Mouse (Mus musculus) forebrain, embryonic 14.5 days (tissue): ENCODE measurements around the gene Prim2. TPM values are rescaled to one million over a fixed set of nuclear protein-coding genes. Genes with fewer than 3 reads are reported as not detected.

Experiments used
- ATAC-seq: fragments of 200-750 bp; cut with Nextera tagmentation; 2 replicates; pipeline ENCODE4 v1.8.0; 2017; ENCODE audit warnings: mild to moderate bottlenecking, moderate library complexity
- DNase-seq: peaks from one replicate; pipeline ENCODE4 v3.0.0-alpha.2; 2015; ENCODE audit warnings: low spot score
- H3K27ac ChIP-seq: fragments of 300-500 bp; sonication (generic); 2 replicates; pipeline ENCODE4 v1.5.1; 2014; ENCODE audit warnings: low read depth, mild to moderate bottlenecking, control low read depth, low read length, moderate library complexity
- H3K27me3 ChIP-seq: fragments of 300-500 bp; sonication (generic); replicated peaks from 2 replicates; pipeline ENCODE4 v1.6.1; 2014; ENCODE audit warnings: low read length, control low read depth, mixed read lengths; ENCODE audit not compliant: control insufficient read depth, insufficient read depth
- H3K36me3 ChIP-seq: fragments of 300-500 bp; sonication (generic); 2 replicates; pipeline ENCODE4 v1.6.1; 2014; ENCODE audit warnings: low read length, control low read depth; ENCODE audit not compliant: control insufficient read depth, insufficient read depth
- H3K4me1 ChIP-seq: fragments of 300-500 bp; sonication (generic); 2 replicates; pipeline ENCODE4 v1.6.1; 2014; ENCODE audit warnings: antibody characterized with exemption, low read length, control low read depth; ENCODE audit not compliant: control insufficient read depth, insufficient read depth
- H3K4me2 ChIP-seq: fragments of 300-500 bp; sonication (generic); 2 replicates; pipeline ENCODE4 v1.6.1; 2014; ENCODE audit warnings: mild to moderate bottlenecking, control low read depth, low read length
- H3K4me3 ChIP-seq: fragments of 300-500 bp; sonication (generic); 2 replicates; pipeline ENCODE4 v1.5.1; 2014; ENCODE audit warnings: low read depth, low read length, control low read depth
- H3K9ac ChIP-seq: fragments of 300-500 bp; sonication (generic); 2 replicates; pipeline ENCODE4 v1.6.1; 2014; ENCODE audit warnings: mild to moderate bottlenecking, low read length, control low read depth, moderate library complexity
- H3K9me3 ChIP-seq: fragments of 300-500 bp; sonication (generic); replicated peaks from 2 replicates; pipeline ENCODE4 v1.6.1; 2016; ENCODE audit warnings: low read length, control low read depth, mixed read lengths; ENCODE audit not compliant: control insufficient read depth
- WGBS: fragments of 180-500 bp; shearing (Covaris S2); extraction: QIAGEN DNeasy Blood & Tissue Kit; methylation state at CpG from one replicate; pipeline ENCODE4 v1.1.7; 2014; 5-methylcytosine and 5-hydroxymethylcytosine counted together
- polyA plus RNA-seq: library from polyadenylated mRNA; unstranded; fragments of >200 nt; fragmentation: Nextera tagmentation; extraction: Ambion mirVana; gene quantifications from 2 replicates; pipeline ENCODE4 v1.2.1, GENCODE M21; 2014

Gene Prim2
- polyA plus RNA-seq, 1 experiment from 2014 or later, result 36.8 TPM

- Histone ChIP-seq H3K4me2 (no peak overlapping the region), H3K9ac (no peak overlapping the region), H3K27me3 (no peaks in the 10 kb centered on the region), H3K36me3 (no peaks in the 10 kb centered on the region), H3K27ac (no peak overlapping the region), H3K9me3 (no peaks in the 10 kb centered on the region), H3K4me1 (no peaks in the 10 kb centered on the region; the same call in 1 of the 2 replicates), H3K4me3 (no peak overlapping the region)
- no peak for ATAC-seq
- DNase-seq, result no peak
- 97% methylated on average over 5 of the region's 5 CpGs for WGBS
Measured at GRCm38 (mm10) chr1:33488372-33488771, 181.2 kb downstream of the Prim2 start.

DNA sequence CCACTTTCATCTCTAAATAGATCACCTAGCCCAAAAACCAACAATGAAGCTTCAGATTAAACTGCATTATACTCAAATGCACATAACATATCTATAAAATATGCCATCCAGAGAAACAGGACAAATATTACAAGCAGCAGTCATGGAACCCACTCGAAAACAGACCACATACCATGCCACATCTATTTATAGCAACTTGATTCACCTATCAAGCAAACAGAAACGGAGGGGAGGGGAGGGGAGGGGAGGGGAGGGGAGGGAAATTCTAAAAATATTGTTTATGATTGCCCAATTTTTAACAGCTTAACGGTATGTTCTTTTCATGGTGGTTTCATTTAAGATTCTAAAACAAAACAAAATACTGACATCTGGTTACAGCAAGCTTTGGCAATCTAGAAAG is 185.8 kb downstream of the Prim2 start:
- ATAC-seq, result no peak
- Histone ChIP-seq H3K4me3 (no peak overlapping the region), H3K4me1 (no peaks in the 10 kb centered on the region), H3K9me3 (no peaks in the 10 kb centered on the region), H3K27me3 (no peaks in the 10 kb centered on the region), H3K9ac (no peak overlapping the region), H3K27ac (no peak overlapping the region), H3K36me3 (no peaks in the 10 kb centered on the region), H3K4me2 (no peak overlapping the region)
- WGBS, result 80% methylated on average over 3 of the region's 3 CpGs
- no peak for DNase-seq

DNA sequence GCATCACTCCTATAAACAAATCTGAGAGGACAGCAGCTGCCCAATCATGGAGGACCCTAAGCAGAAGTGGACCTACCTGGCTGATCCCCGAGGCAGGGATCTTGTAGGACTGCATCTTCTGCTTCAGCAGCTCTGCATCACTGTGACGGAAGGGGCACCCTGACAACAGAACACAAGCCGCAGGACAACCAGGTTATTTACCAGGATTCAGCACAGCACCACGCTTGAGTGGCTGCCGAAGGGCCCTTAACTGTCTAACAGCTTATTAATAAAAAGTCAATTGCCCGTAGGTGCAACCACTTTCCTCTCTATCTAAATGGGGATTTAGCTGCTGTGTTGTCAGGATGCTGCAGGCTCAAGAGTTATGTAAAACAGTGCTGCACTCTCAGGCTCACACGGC is 189.2 kb downstream of the Prim2 start:
- Histone ChIP-seq H3K36me3 (no peaks in the 10 kb centered on the region), H3K9ac (no peak overlapping the region), H3K9me3 (no peaks in the 10 kb centered on the region), H3K27ac (no peak overlapping the region), H3K27me3 (no peaks in the 10 kb centered on the region), H3K4me3 (no peak overlapping the region), H3K4me1 (no peaks in the 10 kb centered on the region), H3K4me2 (no peak overlapping the region)
- no peak for DNase-seq
- ATAC-seq, result peak; percentile 32
- WGBS, result 75% methylated on average over 7 of the region's 7 CpGs

GRCm38 (mm10) chr1:33471069-33471468 is 198.5 kb downstream of the Prim2 start:
- no peak overlapping the region for H3K4me3 ChIP-seq
- H3K9ac ChIP-seq, result no peak overlapping the region
- H3K27me3 ChIP-seq, result no peaks in the 10 kb centered on the region
- no peak for ATAC-seq
- WGBS, result 91% methylated on average over 6 of the region's 6 CpGs
- H3K4me2 ChIP-seq, result no peak overlapping the region
- no peak overlapping the region for H3K27ac ChIP-seq
- no peak for DNase-seq
- H3K36me3 ChIP-seq, result no peaks in the 10 kb centered on the region
- no peaks in the 10 kb centered on the region for H3K9me3 ChIP-seq
- no peaks in the 10 kb centered on the region for H3K4me1 ChIP-seq

- Histone ChIP-seq H3K9ac (no peak overlapping the region), H3K27me3 (no peaks in the 10 kb centered on the region), H3K4me1 (no peaks in the 10 kb centered on the region), H3K4me3 (no peak overlapping the region), H3K9me3 (no peaks in the 10 kb centered on the region), H3K27ac (no peak overlapping the region), H3K4me2 (no peak overlapping the region), H3K36me3 (no peaks in the 10 kb centered on the region)
- WGBS, result 94% methylated on average over 8 of the region's 8 CpGs
- DNase-seq, result no peak
- ATAC-seq, result no peak
Measured at GRCm38 (mm10) chr1:33470222-33470621, 199.4 kb downstream of the Prim2 start.

DNA sequence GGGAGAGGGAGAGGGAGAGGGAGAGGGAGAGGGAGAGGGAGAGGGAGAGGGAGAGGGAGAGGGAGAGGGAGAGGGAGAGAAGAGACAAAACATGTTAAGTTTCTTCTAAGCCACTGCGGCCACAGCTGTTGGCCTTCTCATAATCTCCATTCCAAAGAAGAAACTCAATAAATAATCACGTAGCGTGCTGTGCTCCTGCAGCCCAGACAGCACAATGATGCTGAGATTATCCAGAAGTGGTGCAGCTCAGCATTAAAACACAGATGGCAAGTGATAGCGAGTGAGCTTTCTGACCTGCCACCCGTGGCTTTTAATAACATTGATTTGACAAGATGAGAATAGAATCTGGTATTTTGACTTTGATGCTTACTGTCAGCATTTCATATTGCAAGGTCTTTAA is 205.4 kb downstream of the Prim2 start:
- Histone ChIP-seq H3K9ac (no peak overlapping the region), H3K27me3 (no peaks in the 10 kb centered on the region), H3K36me3 (0 out of 2 replicates have a peak, but pooled peaks cover 3% of the 10 kb centered on the region), H3K9me3 (no peaks in the 10 kb centered on the region), H3K27ac (no peak overlapping the region), H3K4me3 (no peak overlapping the region), H3K4me2 (no peak overlapping the region), H3K4me1 (no peaks in the 10 kb centered on the region)
- DNase-seq (peak; percentile 48), ATAC-seq (no peak)
- WGBS, result 66% methylated on average over 5 of the region's 5 CpGs

- no peaks in the 10 kb centered on the region for H3K4me1 ChIP-seq
- no peaks in the 10 kb centered on the region for H3K9me3 ChIP-seq
- H3K9ac ChIP-seq, result no peak overlapping the region
- H3K27ac ChIP-seq, result no peak overlapping the region
- 88% methylated on average over 8 of the region's 8 CpGs for WGBS
- H3K36me3 ChIP-seq, result 0 out of 2 replicates have a peak, but pooled peaks cover 3% of the 10 kb centered on the region
- H3K4me2 ChIP-seq, result no peak overlapping the region
- ATAC-seq (peak; percentile 25; the same call in 1 of the 2 replicates), DNase-seq (no peak)
- H3K27me3 ChIP-seq, result no peaks in the 10 kb centered on the region
- no peak overlapping the region for H3K4me3 ChIP-seq
Measured at GRCm38 (mm10) chr1:33460703-33461102, 208.9 kb downstream of the Prim2 start.

DNA sequence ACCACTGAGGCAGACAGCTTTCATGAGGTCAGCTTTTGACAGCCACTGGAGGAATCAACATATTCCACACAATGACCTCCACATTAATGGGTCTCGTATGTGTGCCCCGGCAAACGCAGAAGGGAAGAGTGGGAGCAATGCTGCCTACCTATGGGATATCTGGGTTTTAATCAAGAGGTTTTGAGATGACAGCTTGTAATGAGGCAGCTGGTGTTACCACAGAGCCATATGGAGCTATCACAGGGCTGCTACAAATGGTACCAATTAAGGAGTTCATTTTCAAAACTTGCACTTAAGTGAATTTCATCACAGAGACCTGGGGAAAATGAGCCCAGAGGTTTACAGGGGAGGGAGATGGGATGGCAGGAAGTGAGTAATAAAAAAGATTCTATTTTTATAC is 209.3 kb downstream of the Prim2 start:
- ATAC-seq, result peak; percentile 84

DNA sequence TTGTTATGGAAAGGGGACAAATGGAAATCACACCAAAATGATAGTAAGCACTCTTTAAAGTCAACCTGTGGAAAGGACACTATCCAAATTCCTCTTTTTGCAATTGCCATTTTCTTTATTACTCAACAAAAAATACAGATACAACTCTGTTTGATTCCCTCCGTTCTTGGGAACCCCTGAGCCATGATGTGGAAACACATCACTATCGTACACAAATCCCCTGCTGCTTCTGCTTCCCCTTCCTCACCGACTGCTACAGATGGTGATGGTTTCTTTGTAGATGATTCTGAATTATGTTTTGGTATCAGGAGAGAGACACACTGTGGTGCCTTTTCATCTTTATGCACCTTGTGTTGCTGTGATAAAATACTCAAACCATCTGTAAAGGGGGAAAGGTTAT is 210.6 kb downstream of the Prim2 start:
- H3K4me1 ChIP-seq, result no peaks in the 10 kb centered on the region
- WGBS, result 80% methylated on average over 3 of the region's 3 CpGs

More for the DNA sequence above, 209.3 kb downstream of the Prim2 start:
- Histone ChIP-seq H3K27me3 (no peaks in the 10 kb centered on the region), H3K4me3 (no peak overlapping the region), H3K4me1 (no peaks in the 10 kb centered on the region), H3K9me3 (no peaks in the 10 kb centered on the region), H3K4me2 (no peak overlapping the region), H3K36me3 (0 out of 2 replicates have a peak, but pooled peaks cover 3% of the 10 kb centered on the region), H3K27ac (no peak overlapping the region), H3K9ac (no peak overlapping the region)
- peak; percentile 63 for DNase-seq
- 73% methylated on average over 3 of the region's 3 CpGs for WGBS

More for the DNA sequence above, 210.6 kb downstream of the Prim2 start:
- Histone ChIP-seq H3K27me3 (no peaks in the 10 kb centered on the region), H3K9me3 (no peaks in the 10 kb centered on the region), H3K4me2 (no peak overlapping the region), H3K36me3 (0 out of 2 replicates have a peak, but pooled peaks cover 3% of the 10 kb centered on the region), H3K9ac (no peak overlapping the region), H3K27ac (no peak overlapping the region), H3K4me3 (no peak overlapping the region)
- ATAC-seq, result no peak
- no peak for DNase-seq
